Mouse (Mus musculus) gastrocnemius, adult 18-20 months (tissue): ENCODE results near the gene Mitf. TPM values are rescaled to one million over a fixed set of nuclear protein-coding genes. Genes with fewer than 3 reads are reported as not detected.

ENCODE experiments used
- DNase-seq: peaks from one replicate; pipeline ENCODE4 v3.0.0; 2021; ENCODE audit warnings: low spot score
- total RNA-seq, 2 experiments: library from RNA; stranded (reverse); gene quantifications; 2 replicates each; pipeline ENCODE4 v1.2.3; 2021

Gene Mitf
- total RNA-seq, 2 experiments from 2014 or later: 15.3 to 19.4 TPM

GRCm38 (mm10) chr6:98041795-98042194 lies 234.9 kb downstream of the Mitf start:
- no peak for DNase-seq

GRCm38 (mm10) chr6:98046295-98047108 lies 239.7 kb downstream of the Mitf start:
- peak; percentile 27 for DNase-seq

- no peak for DNase-seq
These were observed 240.9 kb downstream of the Mitf start for GRCm38 (mm10) chr6:98047741-98048140.

GRCm38 (mm10) chr6:98048671-98049438 lies 242.0 kb downstream of the Mitf start:
- no peak for DNase-seq

GRCm38 (mm10) chr6:98049551-98049950 lies 242.7 kb downstream of the Mitf start:
- DNase-seq: no peak

GRCm38 (mm10) chr6:98061878-98062277 lies 255.0 kb downstream of the Mitf start:
- no peak for DNase-seq

- DNase-seq: no peak
These were observed 258.1 kb downstream of the Mitf start for GRCm38 (mm10) chr6:98064926-98065325.

- no peak for DNase-seq
These were observed 259.6 kb downstream of the Mitf start for GRCm38 (mm10) chr6:98066420-98066819.

Other genes with a start within 250 kb of the Mitf start
- gene Frmd4b, start 189.5 kb upstream of the Mitf start, total RNA-seq: 1 to 10 TPM; 5.1 to 6.3 TPM